Mouse (Mus musculus): ENCODE results near the gene Hapln3. TPM values are rescaled to one million over a fixed set of nuclear protein-coding genes. Genes with fewer than 3 reads are reported as not detected.

Hapln3 gene
- not detected for total RNA-seq (2023)

DNA sequence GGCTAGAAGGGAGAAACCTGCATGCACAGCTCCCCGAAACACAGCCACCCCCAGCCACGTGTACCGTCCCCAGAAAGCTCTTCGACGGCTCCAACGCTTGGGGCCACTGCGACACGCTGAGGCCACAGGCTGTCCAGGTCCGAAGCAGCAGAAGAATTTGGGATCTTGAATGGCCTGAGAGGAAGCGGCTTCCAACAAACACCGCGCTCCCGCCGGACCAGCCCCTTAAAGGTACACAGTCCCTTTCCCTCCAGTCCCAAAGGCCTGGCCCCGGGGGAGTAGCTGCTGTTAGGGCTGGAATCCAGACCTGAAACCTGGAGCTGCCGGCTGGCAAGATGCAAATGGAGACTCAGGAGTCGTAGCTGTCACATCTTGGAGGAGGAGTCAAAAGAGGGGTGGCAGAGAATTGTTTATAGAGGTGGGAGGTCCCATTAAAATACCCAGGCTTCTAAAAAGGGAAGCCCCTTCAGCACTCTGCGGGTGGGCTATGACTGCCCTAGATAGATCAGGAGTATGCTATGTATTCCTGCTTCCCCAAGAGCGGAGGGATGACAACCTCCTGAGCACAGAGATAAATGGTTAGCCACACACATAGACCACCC, at the start of gene Hapln3:
Gene Hapln3, minus strand, starts transcription at position 176 of the 602 bp plus-strand sequence.

DNA sequence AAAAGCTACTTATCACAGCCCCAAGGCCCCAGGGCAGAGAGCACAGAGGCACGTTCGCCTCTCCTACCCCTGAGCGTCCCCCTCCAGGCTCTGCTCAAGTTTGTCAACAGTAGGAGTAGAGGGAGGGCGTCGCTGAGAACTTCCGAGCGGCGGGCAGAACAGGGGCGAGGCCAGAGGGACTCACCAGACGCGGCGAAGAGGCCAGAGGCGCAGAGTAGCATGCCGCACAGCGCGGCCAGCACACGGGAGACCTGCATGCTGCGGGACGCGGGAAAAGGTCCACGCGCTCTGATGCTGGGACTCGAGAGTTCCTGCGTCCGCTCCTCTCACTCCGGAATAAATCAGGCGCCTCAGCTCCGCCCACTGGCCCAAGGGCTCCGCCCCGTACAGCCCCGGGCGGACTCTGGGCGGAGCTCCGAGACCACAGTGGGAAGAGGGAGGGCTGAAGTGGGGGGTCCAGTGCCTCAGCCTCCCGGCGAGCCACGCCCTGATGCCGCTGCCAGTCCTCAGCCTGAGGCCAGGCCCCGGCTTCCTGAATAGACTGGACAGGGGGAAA, 18.0 kb upstream of the Hapln3 start, which contains the start of gene Mfge8:
Gene Mfge8, minus strand, starts transcription at position 350 of the 556 bp plus-strand sequence.

Other genes starting within 250 kb of the Hapln3 start
- gene Aen, start 235.2 kb downstream of the Hapln3 start, total RNA-seq (2023): 10 to 100 TPM; 30.9 to 48.6 TPM
- 10 to 100 TPM; 13.7 to 16.0 TPM for gene Isg20, start 217.6 kb downstream of the Hapln3 start, total RNA-seq (2023)
- not detected for gene Acan, start 77.5 kb downstream of the Hapln3 start, total RNA-seq (2023)
- 10 to 100 TPM; 25.4 to 30.6 TPM for gene Mfge8, start 18.0 kb upstream of the Hapln3 start, total RNA-seq (2023)
- 100 to 1,000 TPM; 103 to 104 TPM for gene Abhd2, start 142.2 kb upstream of the Hapln3 start, total RNA-seq (2023)